Mouse (Mus musculus): ENCODE measurements around the gene Adh6b.
A peak's percentile ranks its signal among the peaks of the same experiment; 100 is the strongest.
"Not testable (repeated sequence)": the region's sequence is repeated elsewhere in the genome, so short reads cannot be mapped to it uniquely, and the experiment has no call there.

Adh6b gene

DNA sequence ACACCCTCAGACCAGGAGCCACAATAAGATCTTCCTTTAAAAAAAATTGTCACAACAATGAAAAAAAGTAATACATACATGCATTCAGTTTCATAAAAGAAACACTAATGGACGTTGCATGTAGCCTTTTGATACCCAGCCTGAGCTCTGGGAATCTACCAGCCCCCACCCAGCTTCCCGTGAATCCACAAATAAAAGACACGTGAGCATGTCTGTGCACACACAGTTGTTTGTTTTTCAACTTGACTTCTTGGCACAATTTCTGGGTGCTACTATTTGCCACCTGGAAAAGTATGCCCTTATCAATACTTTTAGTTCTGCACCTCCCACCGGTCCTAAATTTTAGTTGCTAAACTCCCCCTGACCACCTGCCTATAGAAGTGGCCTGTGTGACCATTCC lies 19.1 kb downstream of the Adh6b start:
- DNase-seq (ENCODE audit: low spot score), result no peak

DNA sequence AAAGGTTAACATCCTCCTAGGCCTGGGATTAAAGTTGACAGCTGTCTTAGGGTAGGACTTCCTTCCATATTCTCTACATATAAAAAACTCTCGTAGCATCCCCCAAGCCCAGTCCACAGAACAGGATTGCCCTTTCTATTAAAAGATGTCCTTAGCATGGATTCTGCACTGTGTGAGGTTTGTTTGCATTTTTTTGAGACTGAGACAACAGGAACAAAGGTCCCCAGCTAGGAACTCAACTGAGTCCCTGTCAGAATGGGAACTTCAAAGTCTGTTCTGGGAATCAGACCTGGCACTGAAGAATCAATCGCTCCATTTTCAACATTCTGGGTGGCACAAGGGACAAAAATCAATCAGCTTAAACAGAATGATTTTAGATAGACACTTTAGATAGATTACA lies 21.3 kb downstream of the Adh6b start:
- no peak for DNase-seq (ENCODE audit: low spot score)

DNA sequence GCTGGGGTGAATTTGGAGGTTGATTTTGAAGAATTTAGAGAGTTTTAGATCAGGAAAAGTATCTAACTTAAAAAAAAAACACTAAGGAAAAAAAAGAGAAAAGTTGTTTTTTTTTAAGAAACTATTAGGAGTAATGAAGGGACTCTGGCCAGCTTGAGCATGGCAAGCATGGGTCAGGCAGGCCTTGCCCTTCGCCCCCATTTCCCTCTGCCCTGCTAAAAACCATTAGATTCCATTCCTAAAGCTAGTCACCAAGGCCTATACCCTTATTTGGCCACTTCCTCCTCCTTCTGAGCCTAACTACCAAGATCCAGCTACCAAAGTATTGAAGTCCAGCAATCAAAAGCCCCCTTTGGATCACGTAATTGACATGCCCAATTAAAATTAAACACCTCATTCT lies 24.6 kb downstream of the Adh6b start:
- no peak for DNase-seq (ENCODE audit: low spot score)

DNA sequence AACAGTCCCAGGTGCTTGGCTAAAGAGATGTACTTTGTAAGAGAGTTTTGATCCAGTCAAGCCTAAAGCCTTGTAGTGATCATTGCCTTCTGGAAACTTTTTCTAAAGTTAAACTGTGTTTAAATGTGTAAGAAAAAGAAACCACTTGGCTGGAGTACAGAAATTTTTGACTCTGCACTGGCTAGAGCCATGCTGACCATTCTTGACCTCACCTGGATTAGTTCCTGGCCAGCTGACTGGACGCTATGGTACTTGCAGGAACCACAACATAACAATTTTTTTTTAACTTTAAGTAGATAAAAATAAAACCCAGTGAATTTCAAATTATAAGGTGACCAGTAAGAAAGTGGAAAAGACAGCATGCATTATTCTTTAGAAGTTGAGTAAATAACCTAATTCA lies 28.0 kb downstream of the Adh6b start:
- DNase-seq (ENCODE audit: low spot score), result no peak

DNA sequence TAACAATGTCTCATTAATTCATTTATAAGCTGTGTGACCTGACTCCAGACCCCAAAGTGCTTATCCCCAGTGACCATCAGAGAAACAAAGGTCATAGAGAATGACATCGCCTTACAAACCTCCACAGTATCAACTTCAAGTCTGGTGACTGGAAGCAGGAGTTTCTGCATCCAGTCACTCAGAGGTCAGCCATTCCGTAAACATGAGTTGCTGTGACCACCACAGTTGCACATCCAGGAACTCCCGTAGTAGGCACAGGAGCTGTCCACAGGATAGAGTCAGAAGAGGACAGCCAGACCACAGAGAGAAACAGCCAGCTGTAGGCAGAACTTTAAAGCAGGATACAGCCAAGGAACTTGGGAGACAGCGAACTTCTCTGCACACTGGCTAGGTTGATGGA lies 28.7 kb downstream of the Adh6b start:
- not testable (repeated sequence) for DNase-seq (ENCODE audit: low spot score)

DNA sequence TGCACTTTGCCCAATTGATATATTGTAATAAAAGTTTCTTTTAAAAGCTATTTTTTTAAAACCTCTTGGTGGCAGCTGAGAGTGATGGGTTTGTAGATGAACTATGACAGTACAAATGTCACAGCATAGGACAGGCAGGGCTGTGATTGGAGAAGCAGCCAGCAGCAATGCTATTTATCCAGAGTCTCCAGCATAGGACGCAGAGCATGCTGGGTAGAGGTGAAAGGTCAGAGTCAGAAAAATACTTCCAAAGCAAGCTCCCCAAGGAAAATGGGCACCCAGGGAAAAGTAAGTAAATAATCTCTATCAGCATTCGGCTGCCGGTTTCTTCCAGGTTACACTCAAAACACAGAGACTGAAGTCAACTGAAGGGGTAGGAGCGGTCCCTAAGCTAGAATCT lies 32.3 kb downstream of the Adh6b start:
- no peak for DNase-seq (ENCODE audit: low spot score)

DNA sequence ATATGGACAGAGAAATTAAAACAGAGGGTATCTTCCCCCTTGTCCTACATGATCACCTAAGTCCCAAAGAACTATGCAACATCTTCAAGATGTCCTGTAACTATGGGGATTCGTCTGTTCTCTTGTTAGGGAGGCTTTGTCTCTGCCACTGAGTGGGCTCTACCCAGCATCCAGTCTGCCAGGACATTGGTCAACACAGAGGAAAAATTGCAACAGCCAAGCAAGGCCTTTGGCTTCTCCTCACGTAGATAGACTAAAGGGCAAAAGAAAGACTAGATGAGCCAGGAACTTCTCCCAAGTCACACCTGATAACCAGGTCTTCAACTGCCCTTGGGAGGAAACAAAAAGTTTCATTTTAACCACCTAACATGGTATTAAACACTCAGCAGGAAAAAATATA lies 33.6 kb downstream of the Adh6b start:
- DNase-seq (ENCODE audit: low spot score), result no peak

DNA sequence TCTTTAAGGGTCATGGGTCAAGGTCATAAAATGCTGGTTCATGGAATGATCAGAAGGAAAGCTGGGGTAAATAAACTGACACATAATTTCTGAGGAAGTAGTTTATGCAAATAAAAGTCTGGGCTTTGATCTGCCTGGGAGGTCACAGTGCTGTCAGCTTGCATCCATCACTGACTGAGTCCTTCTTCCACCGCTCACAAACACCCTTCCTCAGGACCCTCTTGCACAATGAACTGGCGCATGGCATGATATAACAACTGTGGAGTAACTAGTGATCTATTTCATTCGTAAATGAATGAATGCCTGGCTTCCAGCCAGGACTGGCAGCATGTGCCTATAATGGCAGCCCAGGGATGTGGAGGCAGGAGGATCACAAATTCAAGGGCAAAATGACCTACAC lies 39.6 kb downstream of the Adh6b start:
- no peak for DNase-seq (ENCODE audit: low spot score)

DNA sequence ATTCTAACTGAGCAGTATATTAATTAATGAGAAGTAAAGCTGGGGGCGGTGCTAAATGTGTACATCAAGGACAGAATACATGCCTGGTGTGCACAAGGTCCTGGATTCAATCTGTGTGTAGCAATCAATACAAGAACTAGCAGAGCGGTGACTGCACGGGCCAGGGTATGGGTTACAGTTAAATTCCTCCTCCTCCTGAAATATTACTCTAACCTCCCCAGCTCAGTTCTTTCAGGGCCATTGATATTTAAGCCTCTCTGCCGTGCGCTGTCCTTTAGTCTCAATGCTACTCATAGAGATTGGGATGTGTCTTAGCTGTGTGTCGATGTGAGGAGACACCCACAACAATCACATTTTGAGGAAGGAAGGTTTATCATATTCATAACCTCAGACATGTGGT lies 45.6 kb downstream of the Adh6b start:
- no peak for DNase-seq (ENCODE audit: low spot score)

DNA sequence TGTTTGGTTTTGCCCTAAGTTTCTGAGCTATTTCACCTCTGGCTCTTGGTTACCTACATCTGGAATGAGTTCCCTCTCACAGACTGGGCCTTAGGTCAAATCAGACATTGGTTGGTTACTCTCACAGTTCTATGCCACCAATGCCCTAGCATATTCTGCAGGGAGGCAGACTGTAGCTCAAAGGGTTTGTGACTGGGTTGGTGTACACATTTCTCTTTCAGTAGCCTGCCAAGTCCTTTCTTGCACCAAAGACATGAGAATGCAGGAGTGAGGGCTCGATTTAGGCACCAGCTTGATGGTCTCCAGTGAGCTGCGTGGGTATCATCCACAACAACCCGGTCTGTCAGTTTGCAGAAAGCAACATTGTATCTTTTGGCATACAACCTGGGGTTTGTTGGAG lies 63.3 kb downstream of the Adh6b start:
- no peak for DNase-seq (ENCODE audit: low spot score)

DNA sequence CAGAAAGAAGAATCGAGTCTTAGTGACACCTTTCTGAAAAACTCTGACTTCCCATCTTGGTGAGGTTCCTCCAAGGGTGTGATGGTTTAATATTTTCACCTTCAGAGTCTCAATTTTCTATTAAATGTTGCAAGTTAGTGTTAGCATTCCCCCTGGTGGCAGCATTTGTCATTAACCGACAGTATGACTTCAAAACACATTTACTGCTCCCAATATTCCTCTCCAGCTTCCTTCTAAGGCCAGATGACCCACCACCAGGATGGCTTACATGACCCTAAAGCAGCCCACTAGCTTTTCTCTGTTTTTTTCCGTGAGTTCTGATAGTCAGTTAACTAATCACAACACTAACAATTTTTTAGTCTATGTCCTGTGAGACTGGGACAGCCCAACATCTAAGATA lies 63.8 kb downstream of the Adh6b start:
- DNase-seq (ENCODE audit: low spot score), result peak; percentile 57

DNA sequence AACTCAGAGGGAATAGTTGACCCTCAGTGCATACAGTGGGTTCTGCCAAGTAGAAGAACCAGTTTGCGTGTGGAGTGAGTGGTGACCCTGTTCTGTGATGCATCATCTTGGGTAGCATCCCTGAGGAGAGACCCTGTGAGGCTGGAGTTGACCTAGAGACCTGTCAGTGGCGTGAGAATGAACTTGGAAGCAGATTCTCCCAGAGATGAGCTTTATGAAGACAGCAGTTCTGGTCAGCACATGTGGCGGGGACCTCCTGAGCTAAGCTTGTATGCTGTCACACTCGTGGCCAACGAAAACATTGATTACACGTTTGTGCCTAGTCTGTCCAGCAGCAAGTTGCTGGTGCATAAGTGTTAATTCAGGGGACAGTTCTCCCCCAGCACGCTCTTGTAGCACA lies 64.3 kb downstream of the Adh6b start:
- no peak for DNase-seq (ENCODE audit: low spot score)

DNA sequence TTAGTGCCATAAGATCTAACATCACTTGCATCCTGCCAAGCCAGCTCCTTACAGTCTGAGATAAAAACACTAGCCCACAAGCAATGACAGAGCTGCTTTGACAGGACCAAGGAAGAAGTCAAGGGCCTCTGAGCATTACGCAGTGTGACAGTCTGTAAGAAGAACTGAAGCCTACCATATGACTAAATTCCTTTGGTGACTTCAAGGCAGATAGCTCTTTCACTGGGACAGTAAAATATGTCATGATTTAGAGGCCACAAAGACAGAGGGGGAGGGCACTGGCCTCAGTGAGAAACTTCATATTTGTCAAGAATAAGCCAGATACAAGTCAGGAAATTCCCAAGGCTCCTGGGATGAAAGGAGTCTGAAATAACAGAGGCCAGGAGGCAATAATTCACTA lies 66.3 kb downstream of the Adh6b start:
- DNase-seq (ENCODE audit: low spot score), result no peak
